Mouse (Mus musculus) layer of hippocampus, adult 2 months (tissue): ENCODE measurements around the gene Sept9. TPM values are rescaled to one million over a fixed set of nuclear protein-coding genes. Genes with fewer than 3 reads are reported as not detected.

ENCODE experiments used
- DNase-seq, 2 experiments: peaks; one replicate each; pipeline ENCODE4 v3.0.0; 2022; ENCODE audit warnings: low spot score in 2 of 2
- H3K27ac ChIP-seq: fragments of 200-600 bp; 2 replicates; pipeline ENCODE4 v1.8.1; 2022
- H3K4me3 ChIP-seq: fragments of 200-600 bp; 2 replicates; pipeline ENCODE4 v1.8.1; 2022; ENCODE audit warnings: mild to moderate bottlenecking
- CTCF ChIP-seq: fragments of 200-600 bp; conservative IDR thresholded peaks from 2 replicates; pipeline ENCODE4 v1.8.1; 2022; ENCODE audit warnings: antibody characterized with exemption, mild to moderate bottlenecking, moderate library complexity
- total RNA-seq, 2 experiments: library from RNA; stranded (reverse); gene quantifications; 2 replicates each; pipeline ENCODE4 v1.2.3; 2021

The Sept9 gene
- total RNA-seq, 2 experiments from 2014 or later = 102 to 114 TPM

GRCm38 (mm10) chr11:117257266-117257665 is 57.8 kb downstream of the Sept9 start:
- no peak for TF ChIP-seq CTCF
- no peak overlapping the region for H3K4me3 ChIP-seq

GRCm38 (mm10) chr11:117257842-117258241 is 58.4 kb downstream of the Sept9 start:
- no peak for TF ChIP-seq CTCF

More at GRCm38 (mm10) chr11:117257266-117257665, 57.8 kb downstream of the Sept9 start:
- DNase-seq = no peak
- H3K27ac ChIP-seq = no peak overlapping the region

GRCm38 (mm10) chr11:117259178-117259960 is 59.9 kb downstream of the Sept9 start:
- no peak for DNase-seq
- Histone ChIP-seq H3K27ac (no peak overlapping the region), H3K4me3 (no peak overlapping the region)
- no peak for TF ChIP-seq CTCF

More at GRCm38 (mm10) chr11:117257842-117258241, 58.4 kb downstream of the Sept9 start:
- Histone ChIP-seq H3K27ac (no peak overlapping the region), H3K4me3 (no peak overlapping the region)
- no peak for DNase-seq

- Histone ChIP-seq H3K27ac (no peak overlapping the region), H3K4me3 (no peak overlapping the region)
- no peak for TF ChIP-seq CTCF
- DNase-seq = no peak
Measured at GRCm38 (mm10) chr11:117260631-117261030, 61.2 kb downstream of the Sept9 start.

GRCm38 (mm10) chr11:117263096-117263808 is 63.8 kb downstream of the Sept9 start:
- no peak for DNase-seq
- H3K4me3 ChIP-seq = no peak overlapping the region
- H3K27ac ChIP-seq = 0 out of 2 replicates have a peak overlapping the region, but pooled peaks have one; percentile 85
- no peak for TF ChIP-seq CTCF

GRCm38 (mm10) chr11:117264162-117265021 is 64.9 kb downstream of the Sept9 start:
- no peak for TF ChIP-seq CTCF
- Histone ChIP-seq H3K27ac (peak overlapping the region; percentile 85; the same call in 1 of the 2 replicates), H3K4me3 (no peak overlapping the region)
- DNase-seq = no peak

GRCm38 (mm10) chr11:117265270-117265980 is 66.0 kb downstream of the Sept9 start:
- H3K27ac ChIP-seq = peak overlapping the region; percentile 85
- H3K4me3 ChIP-seq = peak overlapping the region; percentile 80
- DNase-seq = no peak
- TF ChIP-seq CTCF = peak; percentile 55

GRCm38 (mm10) chr11:117265981-117266905 is 66.8 kb downstream of the Sept9 start:
- TF ChIP-seq CTCF = no peak
- peak overlapping the region; percentile 85 for H3K27ac ChIP-seq
- DNase-seq = peak in 1 of 2 experiments; percentile 55
- peak overlapping the region; percentile 80 for H3K4me3 ChIP-seq

GRCm38 (mm10) chr11:117266906-117267721 is 67.7 kb downstream of the Sept9 start:
- Histone ChIP-seq H3K27ac (peak overlapping the region; percentile 85), H3K4me3 (peak overlapping the region; percentile 80)
- peak; percentile 63 for TF ChIP-seq CTCF
- no peak for DNase-seq

- no peak for DNase-seq
- TF ChIP-seq CTCF = no peak
- Histone ChIP-seq H3K4me3 (no peak overlapping the region), H3K27ac (no peak overlapping the region)
Measured at GRCm38 (mm10) chr11:117267828-117268227, 68.4 kb downstream of the Sept9 start.
